Comparison of ENCODE assay signal across 8 mouse cellular contexts in genomic region chr4:105941785-105942184, GRCm38 (mm10).
DNase-seq lines count a peak whose midpoint lies in the region; ATAC-seq and TF ChIP-seq lines count a peak whose summit lies in the region.
"Had no signal": no experiment of that assay in that cellular context is flagged by ENCODE, and none has a peak within 500 bp of the region (broad histone marks: within the 10 kb centered on the region; RNA-seq: fewer than 3 reads in every experiment).

No protein-coding gene starts in this region.

- no peak overlapping the region for H3K4me3 ChIP-seq in midbrain, embryonic 11.5 days (ENCODE audit: low read depth, low read length)
- no peak overlapping the region for H3K4me3 ChIP-seq in midbrain, embryonic 15.5 days
- H3K4me3 ChIP-seq in liver, embryonic 14.5 days (ENCODE audit: insufficient read depth in 1 of 2, low read depth in 2 of 2, low read length in 2 of 2) = no peak overlapping the region
- H3K4me3 ChIP-seq: heart, embryonic 13.5 days had no signal

- no peaks in the 10 kb centered on the region for H3K36me3 ChIP-seq in midbrain, embryonic 11.5 days (ENCODE audit: control insufficient read depth, insufficient read depth, low read length)
- no peaks in the 10 kb centered on the region for H3K36me3 ChIP-seq in midbrain, embryonic 15.5 days (replicated peaks)
- no peaks in the 10 kb centered on the region for H3K36me3 ChIP-seq in liver, embryonic 14.5 days (replicated peaks; ENCODE audit: control insufficient read depth, insufficient read depth, low read depth)
- H3K36me3 ChIP-seq: heart, embryonic 13.5 days had no signal

- ATAC-seq in midbrain, embryonic 11.5 days (ENCODE audit: low FRiP score) = no peak
- ATAC-seq in midbrain, embryonic 15.5 days (replicated peaks) = no peak
- ATAC-seq in common myeloid progenitor, adult 5-6 weeks (replicated peaks; ENCODE audit: low read depth, poor library complexity, severe bottlenecking) = peak; percentile 67
- ATAC-seq in liver, embryonic 14.5 days (ENCODE audit: insufficient read depth) = no peak

- no peaks in the 10 kb centered on the region for H3K9me3 ChIP-seq in midbrain, embryonic 11.5 days (ENCODE audit: control insufficient read depth, low read length)
- no peaks in the 10 kb centered on the region for H3K9me3 ChIP-seq in midbrain, embryonic 15.5 days
- no peaks in the 10 kb centered on the region for H3K9me3 ChIP-seq in liver, embryonic 14.5 days (ENCODE audit: control insufficient read depth, low read length)
- H3K9me3 ChIP-seq: heart, embryonic 13.5 days had no signal

- WGBS in midbrain, embryonic 11.5 days = 42% methylated on average over 7 of the region's 7 CpGs
- 47% methylated on average over 7 of the region's 7 CpGs for WGBS in midbrain, embryonic 15.5 days
- 37% methylated on average over 7 of the region's 7 CpGs for WGBS in liver, embryonic 14.5 days (ENCODE audit: insufficient replicate concordance)

- no peak overlapping the region for H3K4me2 ChIP-seq in midbrain, embryonic 11.5 days
- H3K4me2 ChIP-seq in midbrain, embryonic 15.5 days = no peak overlapping the region
- H3K4me2 ChIP-seq in liver, embryonic 14.5 days (ENCODE audit: low read depth) = no peak overlapping the region
- H3K4me2 ChIP-seq: heart, embryonic 13.5 days had no signal

- TF ChIP-seq CTCF in liver, embryonic 14.5 days (IDR thresholded peaks at IDR 0.05; ENCODE audit: low read depth) = peak; percentile 69

- DNase-seq in midbrain, embryonic 11.5 days (ENCODE audit: low spot score, missing footprints) = peak; percentile 94
- DNase-seq in adrenal gland, postnatal 10 days = peak; percentile 78
- peak; percentile 32 for DNase-seq in induced T-regulatory cell, adult 2 months (ENCODE audit: low read depth)
- DNase-seq in liver, embryonic 14.5 days (ENCODE audit: low read depth in 3 of 3, low spot score in 3 of 3) = peak in 1 of 3 experiments; percentile 3
- DNase-seq in telencephalon, adult 2 months (ENCODE audit: low read depth, low spot score) = peak; percentile 33

- TF ChIP-seq EP300 in liver, embryonic 14.5 days (IDR thresholded peaks at IDR 0.05; ENCODE audit: low read depth) = no peak

- no peaks in the 10 kb centered on the region for H3K4me1 ChIP-seq in midbrain, embryonic 11.5 days (ENCODE audit: control insufficient read depth, insufficient read depth, low read length)
- H3K4me1 ChIP-seq in midbrain, embryonic 15.5 days = no peaks in the 10 kb centered on the region
- H3K4me1 ChIP-seq in liver, embryonic 14.5 days (replicated peaks; ENCODE audit: control insufficient read depth in 2 of 2, insufficient read depth in 2 of 2, low read length in 1 of 2) = 0 out of 4 replicates have a peak, but pooled peaks cover 0 to 2% of the 10 kb centered on the region in 2 experiments
- H3K4me1 ChIP-seq: heart, embryonic 13.5 days had no signal

- no peak overlapping the region for H3K27ac ChIP-seq in midbrain, embryonic 11.5 days (ENCODE audit: low read depth, low read length)
- no peak overlapping the region for H3K27ac ChIP-seq in midbrain, embryonic 15.5 days
- no peak overlapping the region for H3K27ac ChIP-seq in liver, embryonic 14.5 days
- H3K27ac ChIP-seq: heart, embryonic 13.5 days had no signal

- no peak overlapping the region for H3K9ac ChIP-seq in midbrain, embryonic 11.5 days (ENCODE audit: low read length)
- no peak overlapping the region for H3K9ac ChIP-seq in midbrain, embryonic 15.5 days
- no peak overlapping the region for H3K9ac ChIP-seq in liver, embryonic 14.5 days (replicated peaks)
- H3K9ac ChIP-seq: heart, embryonic 13.5 days had no signal

- H3K27me3 ChIP-seq in midbrain, embryonic 11.5 days (ENCODE audit: control insufficient read depth, insufficient read depth, low read length) = no peaks in the 10 kb centered on the region
- no peaks in the 10 kb centered on the region for H3K27me3 ChIP-seq in midbrain, embryonic 15.5 days (replicated peaks)
- no peaks in the 10 kb centered on the region for H3K27me3 ChIP-seq in liver, embryonic 14.5 days (ENCODE audit: control insufficient read depth, insufficient read depth, low read length)
